Mouse (Mus musculus) ES-E14 (cell line): Measurements from ENCODE around the gene Vav3.

ENCODE experiments used
- HCFC1 ChIP-seq: IDR thresholded peaks from 2 replicates; pipeline ENCODE4 v1.6.1; 2012; ENCODE audit warnings: low read length, inconsistent platforms, borderline replicate concordance; ENCODE audit not compliant: insufficient read depth
- MAFK ChIP-seq: IDR thresholded peaks from 2 replicates; pipeline ENCODE4 v1.6.1; 2014; ENCODE audit warnings: mild to moderate bottlenecking, low read depth, low read length, inconsistent platforms; ENCODE audit not compliant: insufficient read depth
- ZC3H11A ChIP-seq: IDR thresholded peaks from 2 replicates; pipeline ENCODE4 v1.6.1; 2012; ENCODE audit warnings: low read depth, mild to moderate bottlenecking, inconsistent platforms, low read length, borderline replicate concordance
- ZNF384 ChIP-seq: IDR thresholded peaks from 2 replicates; pipeline ENCODE4 v1.6.1; 2012; ENCODE audit warnings: low read depth, low read length, inconsistent platforms

DNA sequence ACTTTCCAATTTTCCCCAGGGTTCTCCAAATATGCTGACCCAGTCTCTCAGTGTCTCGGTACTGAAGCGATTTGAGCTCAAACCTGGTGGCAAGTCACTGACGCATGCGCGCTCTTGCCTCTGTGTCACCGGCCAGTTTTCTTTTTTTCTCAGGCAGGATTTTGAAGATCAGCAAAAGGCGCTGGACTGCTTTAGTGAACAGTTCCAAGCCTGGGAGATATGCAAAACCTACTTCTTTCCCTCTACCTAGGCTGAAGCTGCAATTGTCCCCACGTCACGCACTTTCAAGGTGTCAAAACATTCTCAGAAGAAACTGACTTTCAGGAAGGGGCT is 546 bp upstream of the Vav3 start:
- no peak for TF ChIP-seq MAFK
- TF ChIP-seq ZC3H11A = no peak
- TF ChIP-seq HCFC1 = no peak
- TF ChIP-seq ZNF384 = no peak
